Mouse (Mus musculus) kidney, postnatal 0 days (tissue): ENCODE results near the gene Scfd2. TPM values are rescaled to one million over a fixed set of nuclear protein-coding genes. Genes with fewer than 3 reads are reported as not detected.

Source experiments
- ATAC-seq: fragments of 200-750 bp; cut with Nextera tagmentation; replicated peaks from 2 replicates; pipeline ENCODE4 v1.8.0; 2017; ENCODE audit warnings: low read depth, moderate number of reproducible peaks, moderate TSS enrichment, moderate library complexity; ENCODE audit not compliant: low FRiP score
- DNase-seq: peaks from one replicate; pipeline ENCODE4 v3.0.0-alpha.2; 2016; ENCODE audit warnings: low spot score
- H3K27ac ChIP-seq: fragments of 300-500 bp; sonication (generic); 2 replicates; pipeline ENCODE4 v1.5.1; 2014; ENCODE audit warnings: mild to moderate bottlenecking
- H3K27me3 ChIP-seq: fragments of 300-500 bp; sonication (generic); 2 replicates; pipeline ENCODE4 v1.6.1; 2014; ENCODE audit warnings: low read length, mixed read lengths; ENCODE audit not compliant: insufficient read depth
- H3K36me3 ChIP-seq: fragments of 300-500 bp; sonication (generic); 2 replicates; pipeline ENCODE4 v1.6.1; 2014; ENCODE audit warnings: low read length, mixed read lengths; ENCODE audit not compliant: insufficient read depth
- H3K4me1 ChIP-seq: fragments of 300-500 bp; sonication (generic); replicated peaks from 2 replicates; pipeline ENCODE4 v1.6.1; 2014; ENCODE audit warnings: antibody characterized with exemption, low read length, mixed read lengths; ENCODE audit not compliant: insufficient read depth
- H3K4me2 ChIP-seq: fragments of 300-500 bp; sonication (generic); 2 replicates; pipeline ENCODE4 v1.6.1; 2014; ENCODE audit warnings: mild to moderate bottlenecking, low read length, moderate library complexity, mixed read lengths
- H3K4me3 ChIP-seq: fragments of 300-500 bp; sonication (generic); replicated peaks from 2 replicates; pipeline ENCODE4 v1.5.1; 2014; ENCODE audit warnings: low read depth, low read length
- H3K9ac ChIP-seq: fragments of 300-500 bp; sonication (generic); 2 replicates; pipeline ENCODE4 v1.6.1; 2014; ENCODE audit warnings: low read depth, low read length
- H3K9me3 ChIP-seq: fragments of 300-500 bp; sonication (generic); replicated peaks from 2 replicates; pipeline ENCODE4 v1.6.1; 2016; ENCODE audit warnings: low read length, inconsistent platforms, mixed read lengths
- CTCF ChIP-seq: IDR thresholded peaks from 2 replicates; pipeline ENCODE4 v1.5.1; 2016; ENCODE audit warnings: antibody characterized with exemption, low read depth, mild to moderate bottlenecking, moderate library complexity
- WGBS: fragments of 180-500 bp; shearing (Covaris S2); extraction: QIAGEN DNeasy Blood & Tissue Kit; methylation state at CpG from one replicate; pipeline ENCODE4 v1.1.7; 2014; 5-methylcytosine and 5-hydroxymethylcytosine counted together
- polyA plus RNA-seq: library from polyadenylated mRNA; unstranded; fragments of >200 nt; fragmentation: Nextera tagmentation; extraction: Ambion mirVana; gene quantifications from 2 replicates; pipeline ENCODE4 v1.2.1, GENCODE M21; 2015

Scfd2 gene
- polyA plus RNA-seq, 1 experiment from 2014 or later, result 16.8 TPM

GRCm38 (mm10) chr5:74175526-74176270, 355.9 kb downstream of the Scfd2 start:
- no peaks in the 10 kb centered on the region for H3K27me3 ChIP-seq
- DNase-seq (peak; percentile 43), ATAC-seq (no peak)
- TF ChIP-seq CTCF, result no peak
- H3K4me1 ChIP-seq, result no peaks in the 10 kb centered on the region; the same call in 1 of the 2 replicates
- no peak overlapping the region for H3K9ac ChIP-seq
- H3K27ac ChIP-seq, result peak overlapping the region; percentile 48; the same call in 1 of the 2 replicates
- no peaks in the 10 kb centered on the region for H3K9me3 ChIP-seq
- WGBS, result 50% methylated on average over 14 of the region's 14 CpGs
- no peak overlapping the region; the same call in 1 of the 2 replicates for H3K4me2 ChIP-seq
- no peaks in the 10 kb centered on the region for H3K36me3 ChIP-seq
- no peak overlapping the region for H3K4me3 ChIP-seq

GRCm38 (mm10) chr5:74173162-74173844, 358.3 kb downstream of the Scfd2 start:
- Histone ChIP-seq H3K9me3 (no peaks in the 10 kb centered on the region), H3K36me3 (no peaks in the 10 kb centered on the region), H3K27ac (peak overlapping the region; percentile 10; the same call in 1 of the 2 replicates), H3K9ac (no peak overlapping the region), H3K4me2 (no peak overlapping the region), H3K4me1 (no peaks in the 10 kb centered on the region; the same call in 1 of the 2 replicates), H3K4me3 (no peak overlapping the region), H3K27me3 (no peaks in the 10 kb centered on the region)
- ATAC-seq, result no peak
- 68% methylated on average over 18 of the region's 18 CpGs for WGBS
- TF ChIP-seq CTCF, result no peak
- DNase-seq, result peak; percentile 78

DNA sequence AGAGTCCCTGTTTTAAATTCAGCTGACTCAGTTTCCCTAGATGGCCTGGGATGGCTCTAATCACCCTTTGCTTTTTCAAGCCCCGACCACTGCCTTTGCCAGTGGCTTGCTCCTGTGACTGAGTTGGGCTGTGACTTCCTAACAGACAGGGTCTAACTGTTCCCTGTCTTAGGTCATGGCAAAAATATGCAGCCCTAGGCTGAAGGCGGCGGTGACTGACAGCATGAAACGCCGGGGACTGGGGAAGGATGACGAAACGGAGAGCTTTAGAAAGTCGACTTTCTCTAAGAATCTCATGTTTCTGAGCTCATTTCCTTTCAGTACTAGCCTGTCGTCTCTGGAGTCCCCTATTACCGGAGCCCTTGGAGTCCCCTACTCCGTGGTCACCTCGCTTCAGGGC, 359.4 kb downstream of the Scfd2 start:
- 40% methylated on average over 12 of the region's 12 CpGs for WGBS
- 0 out of 2 replicates have a peak overlapping the region, but pooled peaks have one; percentile 60 for H3K27ac ChIP-seq
- no peaks in the 10 kb centered on the region for H3K27me3 ChIP-seq
- no peak overlapping the region for H3K4me2 ChIP-seq
- no peaks in the 10 kb centered on the region; the same call in 1 of the 2 replicates for H3K4me1 ChIP-seq
- TF ChIP-seq CTCF, result no peak
- DNase-seq (peak; percentile 83), ATAC-seq (0 out of 2 replicates have a peak, but pooled peaks have one; percentile 50)
- no peaks in the 10 kb centered on the region for H3K9me3 ChIP-seq
- no peaks in the 10 kb centered on the region for H3K36me3 ChIP-seq
- H3K4me3 ChIP-seq, result no peak overlapping the region
- H3K9ac ChIP-seq, result no peak overlapping the region

DNA sequence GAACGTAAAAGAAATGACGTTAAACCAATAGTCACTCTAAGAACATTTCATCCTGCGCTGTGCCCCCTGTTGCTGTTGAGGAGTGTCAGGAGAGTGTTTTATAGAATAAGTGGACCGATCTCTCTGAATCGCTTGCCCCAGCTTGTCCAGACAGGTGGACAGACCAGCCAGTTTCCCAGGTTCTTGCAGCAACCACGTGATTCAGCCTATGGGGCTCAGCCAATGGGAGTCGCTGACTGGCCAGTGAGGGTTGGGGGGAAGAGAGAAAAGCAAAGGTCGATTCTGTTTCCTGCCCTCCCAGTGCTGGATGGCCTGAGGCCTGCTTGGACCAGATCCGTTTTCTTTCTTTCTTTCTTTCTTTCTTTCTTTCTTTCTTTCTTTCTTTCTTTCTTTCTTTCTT, 359.8 kb downstream of the Scfd2 start:
- no peak for ATAC-seq
- WGBS, result 70% methylated on average over 9 of the region's 9 CpGs
- Histone ChIP-seq H3K4me3 (no peak overlapping the region), H3K27me3 (no peaks in the 10 kb centered on the region), H3K27ac (no peak overlapping the region), H3K36me3 (no peaks in the 10 kb centered on the region), H3K9ac (no peak overlapping the region), H3K4me1 (no peaks in the 10 kb centered on the region; the same call in 1 of the 2 replicates), H3K4me2 (no peak overlapping the region), H3K9me3 (no peaks in the 10 kb centered on the region)
- DNase-seq, result no peak
- no peak for TF ChIP-seq CTCF

DNA sequence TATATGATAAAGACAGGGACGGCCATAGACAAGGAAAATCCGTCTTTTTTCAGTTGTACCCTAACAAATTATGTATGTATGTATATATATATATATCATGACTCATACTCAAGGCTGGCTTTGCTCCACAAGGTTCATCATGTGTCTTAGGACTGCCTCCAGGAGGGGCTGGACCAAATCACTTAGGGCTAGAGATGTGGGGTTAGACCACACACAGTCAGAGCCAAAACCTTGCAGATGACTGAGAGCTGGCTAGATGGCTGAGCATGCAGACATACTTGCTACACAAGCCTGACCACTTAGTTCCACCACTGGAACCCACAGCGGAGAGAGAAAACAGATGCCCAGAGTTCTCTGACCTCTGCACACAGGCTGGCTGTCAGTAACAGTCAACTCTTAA, 363.5 kb downstream of the Scfd2 start:
- H3K27me3 ChIP-seq, result no peaks in the 10 kb centered on the region
- no peak for TF ChIP-seq CTCF
- H3K9me3 ChIP-seq, result no peaks in the 10 kb centered on the region
- no peak for ATAC-seq
- no peak overlapping the region for H3K4me3 ChIP-seq
- WGBS, result 68% methylated on average over 3 of the region's 3 CpGs
- no peak overlapping the region for H3K9ac ChIP-seq
- H3K4me2 ChIP-seq, result no peak overlapping the region
- no peaks in the 10 kb centered on the region for H3K36me3 ChIP-seq
- H3K27ac ChIP-seq, result no peak overlapping the region
- peaks cover 7% of the 10 kb centered on the region; the same call in 1 of the 2 replicates for H3K4me1 ChIP-seq
- DNase-seq, result peak; percentile 29

DNA sequence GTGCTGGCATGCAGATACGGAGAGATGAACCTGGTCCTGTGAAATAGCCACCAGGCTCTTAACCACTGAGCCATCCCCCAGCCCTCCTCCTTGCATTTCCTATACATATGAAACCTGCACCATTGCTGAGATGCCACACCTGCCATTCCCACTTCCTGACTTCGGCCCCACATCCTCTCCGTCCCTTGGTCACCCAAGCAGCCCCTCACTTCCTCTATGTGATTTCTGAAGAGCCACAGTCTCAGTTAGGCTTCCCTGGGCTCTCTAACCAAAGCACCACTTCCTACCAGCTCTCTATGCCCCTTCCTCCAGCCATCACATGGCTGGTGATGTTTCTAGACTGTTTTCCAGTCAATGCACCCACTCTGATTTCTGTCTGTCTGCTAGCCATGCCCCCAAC, 364.9 kb downstream of the Scfd2 start:
- Histone ChIP-seq H3K27me3 (no peaks in the 10 kb centered on the region), H3K4me2 (no peak overlapping the region), H3K36me3 (no peaks in the 10 kb centered on the region), H3K4me3 (no peak overlapping the region), H3K9ac (no peak overlapping the region), H3K27ac (no peak overlapping the region), H3K4me1 (peaks cover 17% of the 10 kb centered on the region), H3K9me3 (no peaks in the 10 kb centered on the region)
- ATAC-seq (no peak), DNase-seq (no peak)
- no peak for TF ChIP-seq CTCF
- WGBS, result 82% methylated on average over 3 of the region's 3 CpGs
